ENCODE assay signal across 24 mouse cellular contexts in genomic region chr6:38801252-38801651, GRCm38 (mm10).
DNase-seq lines count a peak whose midpoint lies in the region; ATAC-seq and TF ChIP-seq lines count a peak whose summit lies in the region.
"Had no signal": no experiment of that assay in that cellular context is flagged by ENCODE, and none has a peak within 500 bp of the region (broad histone marks: within the 10 kb centered on the region; RNA-seq: fewer than 3 reads in every experiment).

No protein-coding gene starts in this region.

- no peak overlapping the region for H3K4me2 ChIP-seq in forebrain, embryonic 16.5 days (ENCODE audit: low read length)
- no peak overlapping the region for H3K4me2 ChIP-seq in forebrain, embryonic 11.5 days (ENCODE audit: low read depth, low read length, severe bottlenecking)
- H3K4me2 ChIP-seq in hindbrain, embryonic 14.5 days (replicated peaks): no peak overlapping the region
- H3K4me2 ChIP-seq in hindbrain, embryonic 11.5 days (replicated peaks; ENCODE audit: low read depth, low read length): no peak overlapping the region
- H3K4me2 ChIP-seq in stomach, postnatal 0 days (replicated peaks; ENCODE audit: low read depth): no peak overlapping the region
- H3K4me2 ChIP-seq: embryonic facial prominence, embryonic 13.5 days; heart, embryonic 13.5 days; hindbrain, embryonic 15.5 days had no signal

- H3K27me3 ChIP-seq in forebrain, embryonic 16.5 days (replicated peaks; ENCODE audit: control insufficient read depth, insufficient read depth, low read length): no peaks in the 10 kb centered on the region
- no peaks in the 10 kb centered on the region for H3K27me3 ChIP-seq in forebrain, embryonic 11.5 days (ENCODE audit: control insufficient read depth, insufficient read depth, low read length)
- H3K27me3 ChIP-seq in hindbrain, embryonic 14.5 days (ENCODE audit: control insufficient read depth, insufficient read depth, low read length): no peaks in the 10 kb centered on the region
- no peaks in the 10 kb centered on the region for H3K27me3 ChIP-seq in hindbrain, embryonic 11.5 days (ENCODE audit: control insufficient read depth, insufficient read depth, low read length)
- H3K27me3 ChIP-seq in stomach, postnatal 0 days (ENCODE audit: control insufficient read depth, insufficient read depth, low read length): no peaks in the 10 kb centered on the region
- H3K27me3 ChIP-seq: embryonic facial prominence, embryonic 13.5 days; heart, embryonic 13.5 days; hindbrain, embryonic 15.5 days had no signal

- no peak overlapping the region for H3K27ac ChIP-seq in forebrain, embryonic 16.5 days (ENCODE audit: low read length)
- no peak overlapping the region for H3K27ac ChIP-seq in forebrain, embryonic 11.5 days (ENCODE audit: low read depth, low read length)
- H3K27ac ChIP-seq in hindbrain, embryonic 14.5 days: 0 out of 2 replicates have a peak overlapping the region, but pooled peaks have one; percentile 39
- no peak overlapping the region for H3K27ac ChIP-seq in hindbrain, embryonic 11.5 days (ENCODE audit: low read depth, low read length)
- H3K27ac ChIP-seq in stomach, postnatal 0 days (replicated peaks): no peak overlapping the region
- H3K27ac ChIP-seq: embryonic facial prominence, embryonic 10.5 days; embryonic facial prominence, embryonic 13.5 days; heart, adult 2 months; heart, embryonic 10.5 days; heart, embryonic 13.5 days; hindbrain, embryonic 15.5 days had no signal

- 43% methylated on average over 1 of the region's 1 CpGs for WGBS in forebrain, embryonic 16.5 days
- WGBS in forebrain, embryonic 11.5 days: 90% methylated on average over 1 of the region's 1 CpGs
- 63% methylated on average over 1 of the region's 1 CpGs for WGBS in hindbrain, embryonic 14.5 days
- 83% methylated on average over 1 of the region's 1 CpGs for WGBS in hindbrain, embryonic 11.5 days
- 7% methylated on average over 1 of the region's 1 CpGs for WGBS in stomach, postnatal 0 days

- no peak for TF ChIP-seq CTCF in stomach, postnatal 0 days (IDR thresholded peaks at IDR 0.05; ENCODE audit: low read depth)

- no peaks in the 10 kb centered on the region for H3K9me3 ChIP-seq in forebrain, embryonic 16.5 days (ENCODE audit: control insufficient read depth, low read length)
- H3K9me3 ChIP-seq in forebrain, embryonic 11.5 days (ENCODE audit: control insufficient read depth, low read length): no peaks in the 10 kb centered on the region; the same call in 1 of the 2 replicates
- H3K9me3 ChIP-seq in hindbrain, embryonic 14.5 days (ENCODE audit: control insufficient read depth, low read length): no peaks in the 10 kb centered on the region
- no peaks in the 10 kb centered on the region for H3K9me3 ChIP-seq in hindbrain, embryonic 11.5 days (ENCODE audit: control insufficient read depth, low read length)
- H3K9me3 ChIP-seq in stomach, postnatal 0 days (ENCODE audit: control insufficient read depth, low read length): no peaks in the 10 kb centered on the region
- H3K9me3 ChIP-seq: embryonic facial prominence, embryonic 10.5 days; embryonic facial prominence, embryonic 13.5 days; heart, embryonic 10.5 days; heart, embryonic 13.5 days; hindbrain, embryonic 15.5 days had no signal

- TF ChIP-seq EP300 in stomach, postnatal 0 days (optimal IDR thresholded peaks at IDR 0.05): no peak

- no peaks in the 10 kb centered on the region for H3K36me3 ChIP-seq in forebrain, embryonic 16.5 days (ENCODE audit: control insufficient read depth, insufficient read depth)
- no peaks in the 10 kb centered on the region; the same call in 1 of the 2 replicates for H3K36me3 ChIP-seq in forebrain, embryonic 11.5 days (ENCODE audit: control insufficient read depth, insufficient read depth, low read length)
- H3K36me3 ChIP-seq in hindbrain, embryonic 14.5 days (replicated peaks; ENCODE audit: control insufficient read depth, insufficient read depth): no peaks in the 10 kb centered on the region
- H3K36me3 ChIP-seq in hindbrain, embryonic 11.5 days (ENCODE audit: control insufficient read depth, insufficient read depth, low read length): no peaks in the 10 kb centered on the region
- no peaks in the 10 kb centered on the region; the same call in 1 of the 2 replicates for H3K36me3 ChIP-seq in stomach, postnatal 0 days (ENCODE audit: control insufficient read depth, insufficient read depth, low read length)
- H3K36me3 ChIP-seq: hindbrain, embryonic 15.5 days had no signal

- no peak overlapping the region for H3K4me3 ChIP-seq in forebrain, embryonic 16.5 days (replicated peaks; ENCODE audit: low read length)
- no peak overlapping the region for H3K4me3 ChIP-seq in forebrain, embryonic 11.5 days (ENCODE audit: low read depth, low read length)
- no peak overlapping the region for H3K4me3 ChIP-seq in hindbrain, embryonic 14.5 days (replicated peaks; ENCODE audit: low read length)
- no peak overlapping the region for H3K4me3 ChIP-seq in hindbrain, embryonic 11.5 days (ENCODE audit: low read depth, low read length)
- no peak overlapping the region for H3K4me3 ChIP-seq in stomach, postnatal 0 days (ENCODE audit: low read depth, low read length)
- H3K4me3 ChIP-seq: embryonic facial prominence, embryonic 10.5 days; embryonic facial prominence, embryonic 13.5 days; erythroblast, embryonic 14.5 days; heart, adult 2 months; heart, embryonic 10.5 days; heart, embryonic 13.5 days; hindbrain, embryonic 15.5 days had no signal

- no peak for DNase-seq in forebrain, embryonic 11.5 days (ENCODE audit: low spot score)
- no peak for DNase-seq in hindbrain, embryonic 14.5 days (ENCODE audit: low spot score)
- no peak for DNase-seq in hindbrain, embryonic 11.5 days (ENCODE audit: low spot score)
- DNase-seq in stomach, postnatal 0 days (ENCODE audit: low spot score): peak; percentile 5
- no peak for DNase-seq in cerebellum, adult 9-10 months
- DNase-seq: adrenal gland, adult 2 months; adrenal gland, postnatal 14 days; cerebellum, adult 11 months; cerebellum, adult 2 months; cerebellum, postnatal 10 days; cerebellum, postnatal 36 days; embryo, embryonic 11 days; gastrocnemius, postnatal 25 days; heart, adult 2 months; kidney, adult 18-20 months had no signal

- H3K4me1 ChIP-seq in forebrain, embryonic 16.5 days (replicated peaks; ENCODE audit: control insufficient read depth, insufficient read depth, low read length): peaks cover 3% of the 10 kb centered on the region
- no peaks in the 10 kb centered on the region for H3K4me1 ChIP-seq in forebrain, embryonic 11.5 days (replicated peaks; ENCODE audit: control insufficient read depth, insufficient read depth, low read length)
- H3K4me1 ChIP-seq in hindbrain, embryonic 14.5 days (replicated peaks; ENCODE audit: control insufficient read depth, insufficient read depth, low read length): 0 out of 2 replicates have a peak, but pooled peaks cover 13% of the 10 kb centered on the region
- H3K4me1 ChIP-seq in hindbrain, embryonic 11.5 days (replicated peaks; ENCODE audit: control insufficient read depth, insufficient read depth, low read length): no peaks in the 10 kb centered on the region
- no peaks in the 10 kb centered on the region for H3K4me1 ChIP-seq in stomach, postnatal 0 days (replicated peaks; ENCODE audit: control insufficient read depth, insufficient read depth)

- 0 out of 2 replicates have a peak, but pooled peaks have one; percentile 55 for ATAC-seq in forebrain, embryonic 16.5 days
- no peak for ATAC-seq in forebrain, embryonic 11.5 days (replicated peaks; ENCODE audit: low FRiP score)
- no peak for ATAC-seq in hindbrain, embryonic 14.5 days (ENCODE audit: low FRiP score)
- ATAC-seq in hindbrain, embryonic 11.5 days (ENCODE audit: low FRiP score): no peak
- ATAC-seq in stomach, postnatal 0 days (ENCODE audit: low FRiP score, low TSS enrichment): no peak
- ATAC-seq: CD4-positive, CD25-positive, alpha-beta regulatory T cell, adult 4 months; intestine, embryonic 16.5 days had no signal

- no peak overlapping the region for H3K9ac ChIP-seq in forebrain, embryonic 16.5 days (replicated peaks; ENCODE audit: low read depth, low read length)
- H3K9ac ChIP-seq in forebrain, embryonic 11.5 days (ENCODE audit: low read length): no peak overlapping the region
- H3K9ac ChIP-seq in hindbrain, embryonic 14.5 days: no peak overlapping the region
- H3K9ac ChIP-seq in hindbrain, embryonic 11.5 days (ENCODE audit: low read depth, low read length): no peak overlapping the region
- no peak overlapping the region for H3K9ac ChIP-seq in stomach, postnatal 0 days (ENCODE audit: low read length)
- H3K9ac ChIP-seq: embryonic facial prominence, embryonic 13.5 days; heart, embryonic 13.5 days; hindbrain, embryonic 15.5 days had no signal
